Mouse (Mus musculus) erythroblast, embryonic 14.5 days (primary cell): ENCODE results near the gene Zcchc14. TPM values are rescaled to one million over a fixed set of nuclear protein-coding genes. Genes with fewer than 3 reads are reported as not detected.

ENCODE experiments used
- H3K27me3 ChIP-seq: 2 replicates; pipeline ENCODE4 v1.6.1; 2012; ENCODE audit warnings: inconsistent platforms; ENCODE audit not compliant: control insufficient read depth
- H3K36me3 ChIP-seq: 2 replicates; pipeline ENCODE4 v1.6.1; 2012; ENCODE audit warnings: mild to moderate bottlenecking, inconsistent platforms; ENCODE audit not compliant: control insufficient read depth
- H3K4me1 ChIP-seq: 2 replicates; pipeline ENCODE4 v1.6.1; 2012; ENCODE audit warnings: inconsistent platforms; ENCODE audit not compliant: control insufficient read depth
- H3K4me3 ChIP-seq: replicated peaks from 2 replicates; pipeline ENCODE3; 2012; ENCODE audit warnings: moderate library complexity, mild to moderate bottlenecking, inconsistent platforms
- H3K9me3 ChIP-seq: 2 replicates; pipeline ENCODE4 v1.6.1; 2012; ENCODE audit warnings: low read length, inconsistent platforms, mixed read lengths; ENCODE audit not compliant: control insufficient read depth
- GATA1 ChIP-seq: IDR thresholded peaks from 2 replicates; pipeline ENCODE4 v1.6.1; 2012; ENCODE audit warnings: low read length, inconsistent platforms, mixed read lengths
- TAL1 ChIP-seq: IDR thresholded peaks from 3 replicates; pipeline ENCODE4 v1.6.1; 2012; ENCODE audit warnings: low read length, inconsistent platforms, mixed read lengths
- polyA plus RNA-seq: library from polyadenylated mRNA; stranded (reverse); fragments of >175 nt; gene quantifications from 2 replicates; pipeline ENCODE4 v1.2.3, GENCODE M21; 2012

Gene Zcchc14
- polyA plus RNA-seq, 1 experiment: not detected

- no peaks in the 10 kb centered on the region for H3K27me3 ChIP-seq
- no peaks in the 10 kb centered on the region for H3K9me3 ChIP-seq
- peaks cover 14% of the 10 kb centered on the region for H3K36me3 ChIP-seq
- H3K4me3 ChIP-seq: no peak overlapping the region
- TF ChIP-seq GATA1 (no peak), TAL1 (no peak)
- peaks cover 62% of the 10 kb centered on the region for H3K4me1 ChIP-seq
These were observed 80.6 kb downstream of the Zcchc14 start for GRCm38 (mm10) chr8:121572121-121572520.

GRCm38 (mm10) chr8:121570801-121571200, 81.9 kb downstream of the Zcchc14 start:
- Histone ChIP-seq H3K4me3 (peak overlapping the region; percentile 2), H3K36me3 (peaks cover 21% of the 10 kb centered on the region), H3K9me3 (no peaks in the 10 kb centered on the region), H3K4me1 (peaks cover 53% of the 10 kb centered on the region), H3K27me3 (no peaks in the 10 kb centered on the region)
- TF ChIP-seq GATA1 (no peak), TAL1 (no peak)

GRCm38 (mm10) chr8:121570335-121570734, 82.4 kb downstream of the Zcchc14 start:
- peaks cover 53% of the 10 kb centered on the region for H3K4me1 ChIP-seq
- TF ChIP-seq TAL1: no peak
- no peak for TF ChIP-seq GATA1
- H3K9me3 ChIP-seq: no peaks in the 10 kb centered on the region
- peak overlapping the region; percentile 2 for H3K4me3 ChIP-seq
- H3K36me3 ChIP-seq: peaks cover 25% of the 10 kb centered on the region
- no peaks in the 10 kb centered on the region for H3K27me3 ChIP-seq

- no peaks in the 10 kb centered on the region for H3K27me3 ChIP-seq
- no peaks in the 10 kb centered on the region for H3K9me3 ChIP-seq
- TF ChIP-seq TAL1 (no peak), GATA1 (no peak)
- peaks cover 31% of the 10 kb centered on the region for H3K36me3 ChIP-seq
- peaks cover 36% of the 10 kb centered on the region for H3K4me1 ChIP-seq
- no peak overlapping the region for H3K4me3 ChIP-seq
These were observed 84.4 kb downstream of the Zcchc14 start for GRCm38 (mm10) chr8:121568321-121568720.

- peaks cover 55% of the 10 kb centered on the region for H3K36me3 ChIP-seq
- H3K27me3 ChIP-seq: no peaks in the 10 kb centered on the region
- no peak for TF ChIP-seq TAL1
- no peak for TF ChIP-seq GATA1
- peaks cover 7% of the 10 kb centered on the region for H3K4me1 ChIP-seq
- H3K9me3 ChIP-seq: no peaks in the 10 kb centered on the region
- no peak overlapping the region for H3K4me3 ChIP-seq
These were observed 89.0 kb downstream of the Zcchc14 start for GRCm38 (mm10) chr8:121563701-121564100.

GRCm38 (mm10) chr8:121562941-121563351, 89.8 kb downstream of the Zcchc14 start:
- Histone ChIP-seq H3K4me1 (peaks cover 1% of the 10 kb centered on the region; the same call in 1 of the 2 replicates), H3K36me3 (peaks cover 60% of the 10 kb centered on the region), H3K9me3 (no peaks in the 10 kb centered on the region), H3K27me3 (no peaks in the 10 kb centered on the region), H3K4me3 (no peak overlapping the region)
- no peak for TF ChIP-seq GATA1
- TF ChIP-seq TAL1: no peak

GRCm38 (mm10) chr8:121561636-121562345, 90.9 kb downstream of the Zcchc14 start:
- H3K4me1 ChIP-seq: no peaks in the 10 kb centered on the region
- peaks cover 63% of the 10 kb centered on the region for H3K36me3 ChIP-seq
- no peaks in the 10 kb centered on the region for H3K27me3 ChIP-seq
- no peaks in the 10 kb centered on the region for H3K9me3 ChIP-seq
- H3K4me3 ChIP-seq: no peak overlapping the region
- TF ChIP-seq GATA1: no peak
- no peak for TF ChIP-seq TAL1

- Histone ChIP-seq H3K36me3 (peaks cover 63% of the 10 kb centered on the region), H3K4me1 (no peaks in the 10 kb centered on the region), H3K27me3 (no peaks in the 10 kb centered on the region)
These were observed 92.1 kb downstream of the Zcchc14 start for GRCm38 (mm10) chr8:121560432-121561100.

GRCm38 (mm10) chr8:121559801-121560200, 92.9 kb downstream of the Zcchc14 start:
- Histone ChIP-seq H3K27me3 (no peaks in the 10 kb centered on the region), H3K36me3 (peaks cover 63% of the 10 kb centered on the region), H3K4me3 (no peak overlapping the region), H3K4me1 (no peaks in the 10 kb centered on the region), H3K9me3 (no peaks in the 10 kb centered on the region)
- no peak for TF ChIP-seq TAL1
- no peak for TF ChIP-seq GATA1

More at GRCm38 (mm10) chr8:121560432-121561100, 92.1 kb downstream of the Zcchc14 start:
- no peak for TF ChIP-seq TAL1
- TF ChIP-seq GATA1: no peak
- Histone ChIP-seq H3K9me3 (no peaks in the 10 kb centered on the region), H3K4me3 (no peak overlapping the region)
